Mouse (Mus musculus) thymus, adult 2 months (tissue): ENCODE data around the gene Onecut1.

Source experiments
- CTCF ChIP-seq: fragments of 200-500 bp; IDR thresholded peaks from 2 replicates; pipeline ENCODE4 v1.5.1; 2012; ENCODE audit warnings: mild to moderate bottlenecking, control low read depth, low read length, moderate library complexity, borderline replicate concordance; ENCODE audit not compliant: control insufficient read depth, poor library complexity, insufficient read depth; ENCODE audit errors: extremely low read depth
- POLR2A ChIP-seq: fragments of 200-500 bp; IDR thresholded peaks from 2 replicates; pipeline ENCODE4 v1.6.1; 2012; ENCODE audit warnings: mild to moderate bottlenecking, low read length, control low read depth, moderate library complexity; ENCODE audit not compliant: control insufficient read depth, poor library complexity, insufficient read depth; ENCODE audit errors: extremely low read depth

DNA sequence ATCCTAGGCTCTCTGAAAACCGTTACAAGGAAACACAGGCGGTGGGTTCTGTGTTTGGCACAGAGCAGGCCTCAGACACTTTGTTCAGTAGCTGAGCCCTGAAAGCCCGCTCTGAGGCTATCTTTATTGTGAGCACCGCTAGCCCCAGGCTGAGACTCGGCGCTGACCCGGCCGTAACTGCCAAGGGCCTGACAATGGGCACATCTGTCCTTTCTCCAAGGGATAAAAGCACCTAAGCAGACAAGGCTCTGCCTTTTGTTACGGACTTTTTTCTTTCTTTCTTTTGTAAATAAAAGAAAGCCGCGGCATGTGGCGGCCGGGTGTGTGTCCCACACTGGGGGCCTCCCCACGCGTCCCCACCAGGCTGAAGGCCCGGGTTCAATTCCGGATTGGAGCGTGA is 1.3 kb upstream of the Onecut1 start:
- TF ChIP-seq POLR2A (no peak), CTCF (no peak)
